Mouse (Mus musculus) gastrocnemius, postnatal 25 days (tissue): Measurements from ENCODE around the gene Rad51b. TPM values are rescaled to one million over a fixed set of nuclear protein-coding genes. Genes with fewer than 3 reads are reported as not detected.

ENCODE experiments used
- DNase-seq: peaks from one replicate; pipeline ENCODE4 v3.0.0; 2022
- total RNA-seq, 2 experiments: library from RNA; stranded (reverse); gene quantifications; 1 replicate in 1 of 2; 2 replicates in 1 of 2; pipeline ENCODE4 v1.2.3; 2021

Rad51b gene
- total RNA-seq, 2 experiments from 2014 or later: 0.13 TPM; not detected in 1

- DNase-seq: no peak
Observed at GRCm38 (mm10) chr12:79380190-79380589, 83.1 kb downstream of the Rad51b start.

DNA sequence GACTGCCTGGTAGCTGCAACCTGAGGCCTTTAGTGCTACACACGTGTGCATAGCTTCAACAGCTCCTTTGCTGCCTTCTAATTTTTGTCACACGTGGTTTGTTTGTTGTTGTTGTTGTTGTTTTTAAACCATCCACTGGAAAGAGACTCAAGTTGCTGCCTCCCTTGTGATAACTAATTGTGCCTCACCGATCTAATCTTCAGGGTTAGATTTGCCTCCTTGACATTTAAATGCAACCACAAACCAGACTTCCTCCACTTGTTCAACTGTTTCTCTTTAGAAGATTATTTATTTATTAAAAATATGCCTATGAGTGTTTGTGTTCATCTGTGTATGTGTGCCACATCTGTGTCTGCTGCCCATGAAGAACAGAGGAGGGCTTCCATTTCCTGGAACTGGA, 84.4 kb downstream of the Rad51b start:
- no peak for DNase-seq

- no peak for DNase-seq
Observed at GRCm38 (mm10) chr12:79382416-79382815, 85.3 kb downstream of the Rad51b start.

DNA sequence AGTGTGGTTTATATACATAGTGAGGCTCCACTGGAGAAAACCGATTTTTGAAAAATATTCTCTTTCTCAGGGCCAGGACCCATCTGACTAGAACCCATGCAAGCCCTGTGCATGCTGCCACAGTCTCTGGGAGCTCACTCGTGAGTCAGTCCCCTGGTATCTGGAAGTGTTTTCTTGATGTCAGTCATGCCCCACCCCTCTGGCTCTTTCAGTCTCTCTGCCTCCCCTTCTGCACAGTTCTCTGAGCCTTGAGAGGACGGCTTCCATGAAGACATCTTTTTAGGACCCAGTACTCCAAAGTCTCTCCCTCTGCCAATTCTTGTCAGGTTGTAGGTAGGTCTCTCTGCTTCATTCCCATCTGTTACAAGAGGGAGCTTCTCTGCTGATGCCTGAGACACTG, 86.5 kb downstream of the Rad51b start:
- no peak for DNase-seq

DNA sequence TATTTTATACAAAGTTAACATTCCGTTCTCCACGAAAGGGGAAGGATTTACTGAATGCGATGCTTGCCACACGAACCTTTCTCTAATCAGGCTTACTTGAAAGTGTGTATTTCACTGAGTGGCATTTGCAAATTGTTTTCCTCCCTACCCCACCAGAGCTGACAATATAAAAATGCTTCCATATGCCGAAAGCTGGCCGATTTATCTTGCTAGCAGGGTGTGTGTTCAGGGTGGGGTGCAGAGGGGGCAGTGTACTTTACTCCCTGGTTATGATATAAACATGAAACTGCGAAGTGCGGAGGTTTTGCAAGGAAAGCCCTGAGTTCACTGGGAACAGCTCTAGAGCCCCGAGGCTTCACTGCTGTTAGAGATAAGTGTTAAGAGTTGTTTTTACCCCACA, 87.7 kb downstream of the Rad51b start:
- DNase-seq: no peak

- DNase-seq: no peak
Observed at GRCm38 (mm10) chr12:79385199-79385598, 88.1 kb downstream of the Rad51b start.

DNA sequence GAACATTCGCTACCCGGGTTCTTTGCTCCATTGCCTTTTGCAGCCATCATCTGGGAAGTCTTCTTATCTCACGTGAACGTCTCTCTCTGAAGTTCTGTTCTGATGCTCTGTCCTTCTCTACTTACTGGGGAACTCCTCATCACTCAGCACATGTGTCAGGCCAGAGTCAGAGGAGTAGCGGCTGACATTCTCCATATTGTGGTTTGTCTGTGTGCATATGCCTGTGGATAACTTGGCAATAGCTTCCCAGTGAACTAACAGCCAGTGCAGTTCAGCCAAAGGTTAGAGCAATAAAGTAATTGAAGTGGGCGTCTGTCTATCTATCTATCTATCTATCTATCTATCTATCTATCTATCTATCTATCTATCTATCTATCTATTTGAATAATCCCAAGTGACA, 90.8 kb downstream of the Rad51b start:
- DNase-seq: no peak

GRCm38 (mm10) chr12:79389251-79389650, 92.2 kb downstream of the Rad51b start:
- no peak for DNase-seq

GRCm38 (mm10) chr12:79389971-79390370, 92.9 kb downstream of the Rad51b start:
- no peak for DNase-seq

- DNase-seq: no peak
Observed at GRCm38 (mm10) chr12:79393636-79394035, 96.6 kb downstream of the Rad51b start.

DNA sequence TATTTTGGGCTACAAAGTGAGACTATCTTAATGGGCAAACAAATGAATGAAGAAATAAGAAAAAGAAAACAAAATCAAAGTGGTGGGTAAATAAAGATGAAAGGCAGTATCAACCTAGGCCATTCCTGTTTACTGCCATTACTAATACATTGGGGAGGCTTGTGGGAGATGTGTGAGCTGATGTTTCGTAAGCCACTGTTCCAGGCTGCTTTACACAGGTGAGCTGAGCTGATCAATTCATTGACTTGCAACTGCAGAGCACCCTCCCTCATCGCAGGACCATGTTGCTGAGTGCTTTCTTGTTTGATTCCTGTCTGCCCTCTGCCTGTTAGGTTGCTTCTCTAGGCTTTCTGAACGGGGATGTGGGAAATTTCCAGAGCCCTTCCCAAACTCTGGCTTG, 106.9 kb downstream of the Rad51b start:
- no peak for DNase-seq

DNA sequence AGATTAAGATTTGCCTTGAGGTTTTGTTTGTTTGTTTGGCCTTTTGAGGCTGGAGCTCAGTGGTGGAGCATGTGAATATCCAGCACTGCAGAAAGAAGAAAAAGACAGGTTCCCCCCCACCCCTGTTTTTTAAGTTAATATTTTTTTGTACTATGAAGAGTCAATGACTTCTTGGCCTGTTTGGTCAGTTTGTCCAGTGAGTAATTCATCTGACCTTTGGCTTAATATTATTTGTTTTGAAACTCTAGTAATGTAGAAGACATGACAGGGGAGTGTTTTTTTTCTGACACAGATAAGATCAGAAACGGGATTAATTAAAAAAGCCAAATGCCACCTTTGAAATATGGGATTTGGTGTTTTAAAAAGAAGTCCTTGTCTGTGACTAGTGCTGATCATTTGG, 107.4 kb downstream of the Rad51b start:
- no peak for DNase-seq

DNA sequence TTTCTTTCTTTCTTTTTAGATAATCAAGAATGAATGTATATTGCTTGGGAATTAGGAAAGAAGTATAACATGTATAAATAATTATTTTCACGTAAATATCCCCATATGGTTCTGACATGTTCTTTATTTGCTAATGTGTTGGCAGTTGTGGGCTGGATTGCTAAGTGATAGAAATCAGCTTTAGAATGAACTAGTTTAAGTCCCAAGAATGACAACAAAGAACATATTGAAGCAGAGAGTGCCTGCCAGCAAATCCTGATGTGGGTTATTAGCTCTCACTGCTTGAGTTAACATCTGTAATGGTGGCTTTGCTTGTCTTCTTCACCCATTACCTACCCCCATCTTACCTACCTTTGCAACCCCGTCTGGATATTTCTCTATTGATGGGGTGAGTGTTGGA, 111.6 kb downstream of the Rad51b start:
- no peak for DNase-seq

DNA sequence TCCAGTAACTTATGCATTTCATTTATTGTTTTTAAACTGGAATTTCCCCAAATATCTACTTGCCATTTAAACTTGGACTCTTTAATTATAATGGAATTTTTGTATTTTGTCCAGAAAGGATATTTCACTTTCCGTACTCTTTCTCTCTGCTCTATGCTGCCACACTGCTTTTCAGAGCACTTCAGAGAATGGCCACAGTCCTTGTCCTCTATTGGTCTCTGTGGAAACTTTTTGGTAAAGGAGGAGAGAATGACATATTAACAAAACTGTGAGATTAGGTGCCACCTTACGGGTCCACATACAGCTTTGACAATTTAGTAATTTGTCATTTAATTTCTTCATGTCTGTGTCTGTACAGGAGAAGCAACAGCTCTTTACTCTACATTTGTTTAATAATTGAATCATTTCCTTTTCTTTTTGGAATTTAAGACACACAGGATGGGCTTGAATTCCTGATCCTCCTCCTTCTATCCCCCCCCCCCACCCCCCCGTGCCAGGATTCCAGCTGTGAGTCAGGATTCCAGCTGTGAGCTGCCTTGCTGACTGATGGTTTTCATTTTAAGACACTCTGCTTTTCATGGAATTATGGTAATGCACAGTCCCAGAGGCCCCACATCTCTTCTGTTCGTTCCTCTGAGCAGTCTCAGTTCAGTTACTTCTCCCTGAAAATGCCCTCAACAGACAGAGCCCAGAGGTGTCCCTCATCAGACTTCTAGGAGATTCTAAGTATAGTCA, 112.2 kb downstream of the Rad51b start:
- no peak for DNase-seq

DNA sequence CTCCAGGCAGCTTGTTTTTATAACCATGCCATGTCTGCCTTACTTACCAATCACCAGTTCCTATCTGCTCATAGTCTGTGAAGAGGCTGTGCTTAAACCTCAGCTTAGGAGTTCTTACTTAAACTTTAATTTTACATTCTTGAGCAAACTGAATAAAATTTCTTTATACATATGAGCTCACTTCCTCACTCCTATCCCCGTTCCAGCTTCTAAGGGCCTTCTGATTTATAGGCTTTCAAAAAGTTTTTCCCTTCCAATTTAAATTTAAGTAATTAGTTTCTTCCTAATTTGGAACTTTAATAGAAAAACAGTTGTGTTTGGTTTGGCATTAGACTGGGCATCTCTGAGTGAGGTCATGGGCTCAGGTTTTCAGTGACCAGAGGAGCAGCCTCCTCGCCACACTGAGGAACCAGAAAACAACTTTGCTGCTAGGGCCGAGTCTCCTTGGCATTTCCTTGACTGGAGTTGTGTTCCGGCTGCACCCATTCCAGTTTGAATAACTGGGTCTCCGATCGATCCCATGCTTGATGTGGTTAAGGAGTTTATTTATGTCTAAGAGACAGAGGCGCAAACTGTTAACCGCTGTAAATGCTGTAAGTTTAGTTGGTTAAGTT, 115.9 kb downstream of the Rad51b start:
- DNase-seq: no peak

GRCm38 (mm10) chr12:79417360-79417759, 120.3 kb downstream of the Rad51b start:
- no peak for DNase-seq

GRCm38 (mm10) chr12:79420605-79421004, 123.5 kb downstream of the Rad51b start:
- no peak for DNase-seq

DNA sequence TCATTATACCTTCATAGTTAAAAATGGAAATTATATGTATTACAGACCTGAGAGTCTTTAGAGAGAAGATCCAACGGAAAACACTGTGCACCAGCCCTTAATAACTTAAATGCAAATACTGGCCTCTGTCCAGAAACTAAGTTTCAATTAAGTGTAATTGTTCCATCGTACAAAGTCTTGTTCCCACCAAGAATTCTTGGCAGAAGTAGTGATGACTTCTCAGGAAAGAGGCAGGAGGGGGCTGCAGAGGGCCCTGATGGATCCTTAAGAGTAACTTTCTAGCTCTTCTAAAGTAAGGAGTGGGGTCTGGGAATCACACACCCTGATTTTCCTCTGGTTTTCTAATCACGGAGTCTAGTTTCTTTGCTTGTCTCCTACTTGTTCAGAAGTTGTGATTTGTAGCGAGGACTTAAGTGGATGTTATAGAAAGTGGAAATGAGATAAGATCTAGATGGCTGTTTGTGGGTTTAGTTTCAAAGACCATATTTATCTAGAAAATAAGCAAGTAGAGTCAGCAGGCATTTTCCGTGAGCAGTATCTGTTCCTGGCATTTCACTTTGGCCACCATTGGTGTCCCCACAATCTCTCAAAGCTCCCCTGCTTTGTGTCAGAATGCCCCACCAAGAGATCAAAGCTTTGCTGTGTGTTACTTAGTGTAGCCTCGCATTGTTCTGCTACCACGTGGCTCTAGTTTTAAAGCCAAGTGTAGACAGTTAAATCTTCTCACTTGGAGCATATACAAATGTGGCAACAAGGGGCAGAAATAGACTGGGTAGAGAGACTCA, 132.6 kb downstream of the Rad51b start:
- no peak for DNase-seq

- no peak for DNase-seq
Observed at GRCm38 (mm10) chr12:79431138-79431537, 134.1 kb downstream of the Rad51b start.

DNA sequence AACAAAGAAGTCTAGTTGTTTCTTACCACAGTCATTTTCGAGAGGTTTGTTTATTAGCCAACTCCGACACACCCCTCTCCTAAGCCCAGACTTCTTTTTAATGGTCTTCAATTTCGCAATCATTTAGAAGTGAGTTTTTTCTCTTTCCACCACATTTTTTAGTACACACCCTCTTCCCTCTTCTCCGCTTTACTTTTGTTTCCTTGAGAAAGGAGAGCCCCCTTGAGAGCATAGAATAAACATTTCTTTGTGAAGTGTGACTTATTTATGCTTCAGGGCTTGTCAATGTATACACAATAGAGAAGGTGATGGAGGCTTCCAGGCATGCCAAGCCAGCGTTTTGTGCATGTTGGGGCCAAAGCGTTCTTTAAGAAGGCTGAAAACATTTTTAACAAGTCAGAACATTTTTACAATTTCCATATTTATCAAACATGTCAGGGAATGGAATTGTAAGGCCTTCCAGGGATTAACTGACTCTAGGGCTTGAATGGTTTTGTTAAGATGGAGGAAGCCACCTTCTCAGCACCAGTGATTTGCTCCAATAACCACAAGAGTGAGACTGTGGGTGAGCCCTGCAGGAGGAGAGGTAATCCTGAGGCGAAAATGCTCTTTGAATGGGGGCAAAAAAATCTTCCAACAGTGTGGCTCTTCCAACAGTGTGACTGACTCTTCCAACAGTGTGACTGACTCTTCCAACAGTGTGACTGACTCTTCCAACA, 136.8 kb downstream of the Rad51b start:
- no peak for DNase-seq

DNA sequence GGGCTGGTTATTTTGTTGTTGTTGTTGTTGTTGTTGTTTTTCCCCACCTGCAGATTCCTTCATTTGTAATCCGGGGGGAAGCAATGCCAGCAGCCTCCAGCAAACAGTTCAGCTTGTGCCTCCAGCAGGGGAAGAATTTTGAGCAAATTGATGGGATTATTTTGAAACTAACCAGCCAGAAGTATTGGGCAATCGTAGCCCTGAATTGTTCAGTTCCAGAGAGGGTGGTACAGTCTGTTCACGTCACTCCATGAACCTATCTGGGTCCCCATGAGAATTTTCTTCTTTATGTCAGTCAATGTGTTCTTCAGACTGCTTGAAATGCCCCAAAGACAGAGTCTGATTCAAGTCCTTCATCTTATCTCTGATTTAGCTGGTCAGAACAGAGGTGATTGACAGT, 138.4 kb downstream of the Rad51b start:
- DNase-seq: no peak

DNA sequence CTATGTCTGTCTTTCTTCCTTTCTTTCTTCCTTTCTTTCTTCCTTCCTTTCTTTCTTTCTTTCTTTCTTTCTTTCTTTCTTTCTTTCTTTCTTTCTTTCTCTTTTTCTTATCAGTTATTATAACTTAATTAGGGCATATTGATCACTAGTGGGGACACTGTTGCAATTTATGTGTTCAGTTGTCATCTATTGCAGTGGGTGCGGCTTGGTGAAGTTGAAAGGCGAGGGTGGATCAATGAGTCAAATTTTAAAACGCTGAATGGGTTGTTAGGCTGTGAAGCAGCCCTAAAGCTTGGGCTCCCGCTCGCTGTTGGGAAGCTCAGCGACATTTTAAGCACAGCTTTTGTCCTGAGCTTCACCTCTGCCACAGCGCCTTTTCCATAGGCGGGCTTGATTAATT, 139.0 kb downstream of the Rad51b start:
- DNase-seq: no peak

GRCm38 (mm10) chr12:79436892-79437291, 139.8 kb downstream of the Rad51b start:
- DNase-seq: no peak
